Comparison of ENCODE assay signal across 8 mouse cellular contexts in the genomic region with DNA sequence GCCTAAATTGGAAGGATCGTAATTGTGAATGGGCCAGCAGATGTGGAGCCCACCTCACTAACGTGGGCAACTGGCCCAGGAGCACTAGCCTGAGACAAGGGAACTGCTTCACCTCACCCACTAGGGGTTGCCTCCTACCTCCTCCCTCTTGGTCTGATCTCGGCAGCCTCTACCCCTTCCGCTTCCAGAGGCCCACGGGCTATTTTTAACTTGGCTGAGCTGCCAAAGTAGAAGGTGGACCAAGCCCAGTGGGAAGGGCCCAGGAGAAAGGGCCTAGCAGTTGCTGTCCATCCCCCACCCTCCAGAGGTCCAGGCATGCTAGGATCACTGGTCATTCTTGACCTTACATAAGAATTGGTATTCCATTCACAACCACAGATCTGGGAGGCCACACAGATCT. TPM values are rescaled to one million over a fixed set of nuclear protein-coding genes. Genes with fewer than 3 reads are reported as not detected.
DNase-seq lines count a peak whose midpoint lies in the region; ATAC-seq and TF ChIP-seq lines count a peak whose summit lies in the region.

No protein-coding gene starts in this region.

- peak; percentile 68 to 76 for DNase-seq in lung, adult 18-20 months
- DNase-seq in lung, adult 2 months: no peak
- no peak for DNase-seq in limb, embryonic 10.5 days (ENCODE audit: low spot score)
- no peak for DNase-seq in forebrain, embryonic 10.5 days (ENCODE audit: extremely low spot score, low spot score)
- no peak for DNase-seq in left cerebral cortex, postnatal 36 days (ENCODE audit: low spot score in 2 of 2)
- no peak for DNase-seq in layer of hippocampus, postnatal 36 days

- peaks cover 17% of the 10 kb centered on the region for H3K4me1 ChIP-seq in lung, adult 2 months (ENCODE audit: control insufficient read depth, insufficient read depth, low read length)
- H3K4me1 ChIP-seq in heart, embryonic 12.5 days (replicated peaks): peaks cover 31% of the 10 kb centered on the region
- H3K4me1 ChIP-seq in limb, embryonic 10.5 days: peaks cover 3% of the 10 kb centered on the region
- peaks cover 6% of the 10 kb centered on the region; the same call in 1 of the 2 replicates for H3K4me1 ChIP-seq in stomach, embryonic 16.5 days (ENCODE audit: control insufficient read depth, insufficient read depth, low read length)
- peaks cover 5% of the 10 kb centered on the region; the same call in 1 of the 2 replicates for H3K4me1 ChIP-seq in forebrain, embryonic 10.5 days

- H3K9me3 ChIP-seq in heart, embryonic 12.5 days (replicated peaks): no peaks in the 10 kb centered on the region
- H3K9me3 ChIP-seq in limb, embryonic 10.5 days (replicated peaks): no peaks in the 10 kb centered on the region
- H3K9me3 ChIP-seq in stomach, embryonic 16.5 days (replicated peaks; ENCODE audit: control insufficient read depth, low read length): no peaks in the 10 kb centered on the region
- H3K9me3 ChIP-seq in forebrain, embryonic 10.5 days: no peaks in the 10 kb centered on the region

- intact Hi-C loops in left cerebral cortex, postnatal 36 days (cut with DNase I): no loop called here

- H3K4me2 ChIP-seq in heart, embryonic 12.5 days: 0 out of 2 replicates have a peak overlapping the region, but pooled peaks have one; percentile 22
- no peak overlapping the region for H3K4me2 ChIP-seq in stomach, embryonic 16.5 days (ENCODE audit: low read depth, low read length)

- no peaks in the 10 kb centered on the region for H3K36me3 ChIP-seq in heart, embryonic 12.5 days
- no peaks in the 10 kb centered on the region for H3K36me3 ChIP-seq in limb, embryonic 10.5 days
- no peaks in the 10 kb centered on the region for H3K36me3 ChIP-seq in stomach, embryonic 16.5 days (ENCODE audit: control insufficient read depth, insufficient read depth, low read length)
- no peaks in the 10 kb centered on the region for H3K36me3 ChIP-seq in forebrain, embryonic 10.5 days (replicated peaks)

- no peak overlapping the region for H3K9ac ChIP-seq in heart, embryonic 12.5 days
- H3K9ac ChIP-seq in stomach, embryonic 16.5 days (ENCODE audit: low read length): no peak overlapping the region

- 24% methylated on average over 5 of the region's 5 CpGs for WGBS in lung, adult 2 months
- WGBS in heart, embryonic 12.5 days: 21% methylated on average over 5 of the region's 5 CpGs
- WGBS in limb, embryonic 10.5 days: 50% methylated on average over 5 of the region's 5 CpGs
- WGBS in stomach, embryonic 16.5 days: 49% methylated on average over 5 of the region's 5 CpGs
- WGBS in forebrain, embryonic 10.5 days: 64% methylated on average over 5 of the region's 5 CpGs

- ATAC-seq in heart, embryonic 12.5 days (ENCODE audit: insufficient number of reproducible peaks, low FRiP score): peak; percentile 58
- ATAC-seq in stomach, embryonic 16.5 days (ENCODE audit: insufficient read depth, low FRiP score): peak; percentile 56; the same call in 1 of the 2 replicates

- TF ChIP-seq CTCF in lung, adult 2 months (IDR thresholded peaks at IDR 0.05; ENCODE audit: insufficient read depth, low read length): no peak

- no peak for TF ChIP-seq POLR2A in lung, adult 2 months (IDR thresholded peaks at IDR 0.05; ENCODE audit: borderline replicate concordance, extremely low read depth, low read depth, low read length)

- H3K27me3 ChIP-seq in heart, embryonic 12.5 days (replicated peaks): no peaks in the 10 kb centered on the region
- H3K27me3 ChIP-seq in limb, embryonic 10.5 days (ENCODE audit: low read depth, poor library complexity, severe bottlenecking): no peaks in the 10 kb centered on the region
- H3K27me3 ChIP-seq in stomach, embryonic 16.5 days (ENCODE audit: control insufficient read depth, insufficient read depth, low read length): no peaks in the 10 kb centered on the region
- H3K27me3 ChIP-seq in forebrain, embryonic 10.5 days (ENCODE audit: poor library complexity, severe bottlenecking): no peaks in the 10 kb centered on the region

- peak overlapping the region; percentile 46 for H3K27ac ChIP-seq in heart, embryonic 12.5 days (ENCODE audit: poor library complexity, severe bottlenecking)
- peak overlapping the region; percentile 26; the same call in 1 of the 2 replicates for H3K27ac ChIP-seq in limb, embryonic 10.5 days
- no peak overlapping the region for H3K27ac ChIP-seq in stomach, embryonic 16.5 days (ENCODE audit: low read length)
- no peak overlapping the region for H3K27ac ChIP-seq in forebrain, embryonic 10.5 days

- no peak overlapping the region for H3K4me3 ChIP-seq in lung, adult 2 months (replicated peaks; ENCODE audit: extremely low read depth, low read depth, low read length)
- no peak overlapping the region for H3K4me3 ChIP-seq in heart, embryonic 12.5 days
- H3K4me3 ChIP-seq in limb, embryonic 10.5 days: no peak overlapping the region
- no peak overlapping the region for H3K4me3 ChIP-seq in stomach, embryonic 16.5 days (replicated peaks; ENCODE audit: low read length)
- no peak overlapping the region for H3K4me3 ChIP-seq in forebrain, embryonic 10.5 days

RNA-seq across cellular contexts. Expression of a gene that starts 12.0 kb away (rescaled TPM):
- 14.7 and 17.0 TPM in 2 replicates for polyA plus RNA-seq in lung, adult 2 months (2012; rRNA removed)
- 13.5 and 15.1 TPM in 2 replicates for polyA plus RNA-seq in heart, embryonic 12.5 days (2016; fragmentation: Nextera tagmentation; extraction: Ambion mirVana)
- 17.5 and 17.7 TPM in 2 replicates for polyA plus RNA-seq in limb, embryonic 10.5 days (2016; fragmentation: Nextera tagmentation; extraction: Ambion mirVana)
- polyA plus RNA-seq in stomach, embryonic 16.5 days (2015; fragmentation: Nextera tagmentation; extraction: Ambion mirVana): 7.9 and 9.7 TPM in 2 replicates
- polyA plus RNA-seq in forebrain, embryonic 10.5 days (2016; fragmentation: Nextera tagmentation; extraction: Ambion mirVana): 17.5 and 18.3 TPM in 2 replicates
- 10 to 100 TPM; 10.3 to 12.3 TPM for total RNA-seq in left cerebral cortex, postnatal 36 days (2021)
- total RNA-seq in layer of hippocampus, postnatal 36 days (2021): 1 to 10 TPM; 5.8 to 6.2 TPM

RNA-seq across cellular contexts. Expression of a gene that starts 21.8 kb away (rescaled TPM):
- polyA plus RNA-seq in lung, adult 2 months (2012; rRNA removed): not detected in 2 replicates
- polyA plus RNA-seq in heart, embryonic 12.5 days (2016; fragmentation: Nextera tagmentation; extraction: Ambion mirVana): 0.24 TPM in 1 of 2 replicates, not detected in the other
- polyA plus RNA-seq in limb, embryonic 10.5 days (2016; fragmentation: Nextera tagmentation; extraction: Ambion mirVana): 0.08 and 0.21 TPM in 2 replicates
- polyA plus RNA-seq in stomach, embryonic 16.5 days (2015; fragmentation: Nextera tagmentation; extraction: Ambion mirVana): 0.12 and 0.16 TPM in 2 replicates
- 0.25 TPM in 1 of 2 replicates, not detected in the other for polyA plus RNA-seq in forebrain, embryonic 10.5 days (2016; fragmentation: Nextera tagmentation; extraction: Ambion mirVana)
- total RNA-seq in left cerebral cortex, postnatal 36 days (2021): not detected
- total RNA-seq in layer of hippocampus, postnatal 36 days (2021): not detected

RNA-seq across cellular contexts. Expression of a gene that starts 25.7 kb away (rescaled TPM):
- polyA plus RNA-seq in lung, adult 2 months (2012; rRNA removed): 44.8 and 47.3 TPM in 2 replicates
- polyA plus RNA-seq in heart, embryonic 12.5 days (2016; fragmentation: Nextera tagmentation; extraction: Ambion mirVana): 105 and 109 TPM in 2 replicates
- polyA plus RNA-seq in limb, embryonic 10.5 days (2016; fragmentation: Nextera tagmentation; extraction: Ambion mirVana): 176 and 185 TPM in 2 replicates
- 139 and 142 TPM in 2 replicates for polyA plus RNA-seq in stomach, embryonic 16.5 days (2015; fragmentation: Nextera tagmentation; extraction: Ambion mirVana)
- polyA plus RNA-seq in forebrain, embryonic 10.5 days (2016; fragmentation: Nextera tagmentation; extraction: Ambion mirVana): 151 and 158 TPM in 2 replicates
- total RNA-seq in left cerebral cortex, postnatal 36 days (2021): 10 to 100 TPM; 64.1 to 72.6 TPM
- total RNA-seq in layer of hippocampus, postnatal 36 days (2021): 10 to 100 TPM; 77.7 to 87.1 TPM

RNA-seq across cellular contexts. Expression of a gene that starts 49.0 kb away (rescaled TPM):
- polyA plus RNA-seq in lung, adult 2 months (2012; rRNA removed): 47.4 and 76.4 TPM in 2 replicates
- polyA plus RNA-seq in heart, embryonic 12.5 days (2016; fragmentation: Nextera tagmentation; extraction: Ambion mirVana): 89.5 and 91.9 TPM in 2 replicates
- polyA plus RNA-seq in limb, embryonic 10.5 days (2016; fragmentation: Nextera tagmentation; extraction: Ambion mirVana): 86.6 and 97.6 TPM in 2 replicates
- 77.5 and 84.9 TPM in 2 replicates for polyA plus RNA-seq in stomach, embryonic 16.5 days (2015; fragmentation: Nextera tagmentation; extraction: Ambion mirVana)
- 92.3 and 92.4 TPM in 2 replicates for polyA plus RNA-seq in forebrain, embryonic 10.5 days (2016; fragmentation: Nextera tagmentation; extraction: Ambion mirVana)
- total RNA-seq in left cerebral cortex, postnatal 36 days (2021): 100 to 1,000 TPM; 285 to 305 TPM
- total RNA-seq in layer of hippocampus, postnatal 36 days (2021): 100 to 1,000 TPM; 252 to 275 TPM

Comparison
In these comparisons a context has a peak if more than half of its experiments do, and no peak if none do; other contexts are left out.
1. DNase-seq: peak in lung, adult 18-20 months (2 of 2); none in lung, adult 2 months (single experiment), limb, embryonic 10.5 days (single experiment), forebrain, embryonic 10.5 days (single experiment), left cerebral cortex, postnatal 36 days (0 of 2) and layer of hippocampus, postnatal 36 days (0 of 2).
2. H3K27ac ChIP-seq: peak in heart, embryonic 12.5 days (single experiment) and limb, embryonic 10.5 days (single experiment); none in stomach, embryonic 16.5 days (single experiment) and forebrain, embryonic 10.5 days (single experiment).